Mouse (Mus musculus) ES-CJ7 (cell line): Measurements from ENCODE around the gene Htr5b.

Experiments used
- DNase-seq: peaks from one replicate; pipeline ENCODE4 v3.0.0; 2011; ENCODE audit warnings: low read depth, low spot score

The Htr5b gene

GRCm38 (mm10) chr1:121528399-121528720 lies at the start of gene Htr5b:
TSS of gene Htr5b (minus strand) at chr1:121528465.
- peak; percentile 88 for DNase-seq

- peak; percentile 56 for DNase-seq
These were observed 49.2 kb upstream of the Htr5b start for GRCm38 (mm10) chr1:121577491-121577890.

GRCm38 (mm10) chr1:121570522-121570921 lies 42.3 kb upstream of the Htr5b start:
- DNase-seq: no peak

GRCm38 (mm10) chr1:121567521-121568489 lies 39.5 kb upstream of the Htr5b start, which contains the start of gene Ddx18:
TSS of gene Ddx18 (minus strand) at chr1:121567989.
- peak; percentile 98 for DNase-seq

- DNase-seq: no peak
These were observed 29.6 kb upstream of the Htr5b start for GRCm38 (mm10) chr1:121557861-121558260.

- DNase-seq: no peak
These were observed 23.2 kb upstream of the Htr5b start for GRCm38 (mm10) chr1:121551457-121551835.

GRCm38 (mm10) chr1:121550801-121551456 lies 22.7 kb upstream of the Htr5b start:
- no peak for DNase-seq

GRCm38 (mm10) chr1:121549456-121549855 lies 21.2 kb upstream of the Htr5b start:
- peak; percentile 61 for DNase-seq

- DNase-seq: peak; percentile 23
These were observed 20.4 kb upstream of the Htr5b start for GRCm38 (mm10) chr1:121548667-121549066.

GRCm38 (mm10) chr1:121546844-121547243 lies 18.6 kb upstream of the Htr5b start:
- no peak for DNase-seq

- DNase-seq: no peak
These were observed 12.1 kb upstream of the Htr5b start for GRCm38 (mm10) chr1:121540361-121540760.

- DNase-seq: no peak
These were observed 3.2 kb upstream of the Htr5b start for GRCm38 (mm10) chr1:121531439-121531838.

- no peak for DNase-seq
These were observed 1.0 kb upstream of the Htr5b start for GRCm38 (mm10) chr1:121529286-121529685.

GRCm38 (mm10) chr1:121527600-121528398 lies 466 bp downstream of the Htr5b start:
- peak; percentile 34 for DNase-seq

GRCm38 (mm10) chr1:121527061-121527460 lies 1.2 kb downstream of the Htr5b start:
- DNase-seq: no peak

GRCm38 (mm10) chr1:121518609-121519008 lies 9.7 kb downstream of the Htr5b start:
- no peak for DNase-seq

- no peak for DNase-seq
These were observed 16.3 kb downstream of the Htr5b start for GRCm38 (mm10) chr1:121511966-121512365.

GRCm38 (mm10) chr1:121511186-121511585 lies 17.1 kb downstream of the Htr5b start:
- DNase-seq: no peak

- no peak for DNase-seq
These were observed 17.7 kb downstream of the Htr5b start for GRCm38 (mm10) chr1:121510420-121511140.

GRCm38 (mm10) chr1:121508729-121509128 lies 19.5 kb downstream of the Htr5b start:
- no peak for DNase-seq

- DNase-seq: no peak
These were observed 31.2 kb downstream of the Htr5b start for GRCm38 (mm10) chr1:121497093-121497492.
